Mouse (Mus musculus) heart, adult 2 months (tissue): ENCODE data around the gene Aldh3b2.

Source experiments
- CTCF ChIP-seq: fragments of 200-600 bp; IDR thresholded peaks from 2 replicates; pipeline ENCODE4 v1.8.1; 2022; ENCODE audit warnings: antibody characterized with exemption, mild to moderate bottlenecking, moderate library complexity
- EP300 ChIP-seq: fragments of 200-500 bp; IDR thresholded peaks from 2 replicates; pipeline ENCODE4 v1.6.1; 2011; ENCODE audit warnings: low read depth, low read length, control low read depth; ENCODE audit not compliant: insufficient read depth
- POLR2A ChIP-seq: fragments of 200-500 bp; IDR thresholded peaks from 2 replicates; pipeline ENCODE4 v1.6.1; 2011; ENCODE audit warnings: mild to moderate bottlenecking, low read depth, low read length, control low read depth; ENCODE audit not compliant: insufficient read depth

- no peak for TF ChIP-seq EP300
- TF ChIP-seq CTCF, result no peak
- no peak for TF ChIP-seq POLR2A
Observed at GRCm38 (mm10) chr19:3990804-3991203, 18.7 kb downstream of the Aldh3b2 start.
